Comparison of ENCODE assay signal across 13 mouse cellular contexts in genomic region chr4:134436659-134437058, GRCm38 (mm10). TPM values are rescaled to one million over a fixed set of nuclear protein-coding genes. Genes with fewer than 3 reads are reported as not detected.
DNase-seq lines count a peak whose midpoint lies in the region; ATAC-seq and TF ChIP-seq lines count a peak whose summit lies in the region.
"Had no signal": no experiment of that assay in that cellular context is flagged by ENCODE, and none has a peak within 500 bp of the region (broad histone marks: within the 10 kb centered on the region; RNA-seq: fewer than 3 reads in every experiment).

No protein-coding gene starts in this region.

- TF ChIP-seq EP300 in ES-Bruce4 (IDR thresholded peaks at IDR 0.05; ENCODE audit: insufficient read depth, low read depth, low read length), result no peak
- no peak for TF ChIP-seq EP300 in stomach, postnatal 0 days (optimal IDR thresholded peaks at IDR 0.05)

- no peak overlapping the region for H3K4me3 ChIP-seq in embryonic facial prominence, embryonic 11.5 days (ENCODE audit: low read depth, low read length)
- H3K4me3 ChIP-seq in embryonic facial prominence, embryonic 10.5 days, result no peak overlapping the region
- H3K4me3 ChIP-seq in ES-Bruce4 (ENCODE audit: low read depth, low read length), result peak overlapping the region; percentile 44
- no peak overlapping the region for H3K4me3 ChIP-seq in heart, embryonic 11.5 days (ENCODE audit: low read depth, low read length)
- H3K4me3 ChIP-seq in stomach, postnatal 0 days (ENCODE audit: low read depth, low read length), result no peak overlapping the region
- H3K4me3 ChIP-seq: erythroblast, embryonic 14.5 days; heart, embryonic 13.5 days had no signal

- H3K4me1 ChIP-seq in embryonic facial prominence, embryonic 11.5 days (ENCODE audit: control insufficient read depth, insufficient read depth, low read length), result no peaks in the 10 kb centered on the region
- H3K4me1 ChIP-seq in embryonic facial prominence, embryonic 10.5 days, result peaks cover 10% of the 10 kb centered on the region; the same call in 1 of the 2 replicates
- no peaks in the 10 kb centered on the region for H3K4me1 ChIP-seq in ES-Bruce4 (ENCODE audit: control insufficient read depth, insufficient read depth, low read length)
- H3K4me1 ChIP-seq in heart, embryonic 11.5 days (ENCODE audit: control insufficient read depth, insufficient read depth, low read length), result no peaks in the 10 kb centered on the region
- no peaks in the 10 kb centered on the region for H3K4me1 ChIP-seq in stomach, postnatal 0 days (replicated peaks; ENCODE audit: control insufficient read depth, insufficient read depth)
- H3K4me1 ChIP-seq: heart, embryonic 13.5 days had no signal

- no peak overlapping the region for H3K27ac ChIP-seq in embryonic facial prominence, embryonic 11.5 days (replicated peaks; ENCODE audit: low read depth, low read length)
- H3K27ac ChIP-seq in embryonic facial prominence, embryonic 10.5 days (replicated peaks), result no peak overlapping the region; the same call in 1 of the 2 replicates
- H3K27ac ChIP-seq in ES-Bruce4 (ENCODE audit: insufficient read depth, low read length), result no peak overlapping the region
- no peak overlapping the region for H3K27ac ChIP-seq in heart, embryonic 11.5 days (ENCODE audit: low read depth, low read length)
- no peak overlapping the region for H3K27ac ChIP-seq in stomach, postnatal 0 days (replicated peaks)
- H3K27ac ChIP-seq: heart, embryonic 13.5 days had no signal

- TF ChIP-seq CTCF in ES-Bruce4 (IDR thresholded peaks at IDR 0.05; ENCODE audit: low read depth, low read length), result no peak
- TF ChIP-seq CTCF in stomach, postnatal 0 days (IDR thresholded peaks at IDR 0.05; ENCODE audit: low read depth), result no peak

- WGBS in embryonic facial prominence, embryonic 11.5 days, result 75% methylated on average over 10 of the region's 10 CpGs
- 74% methylated on average over 10 of the region's 10 CpGs for WGBS in embryonic facial prominence, embryonic 10.5 days
- WGBS in heart, embryonic 11.5 days (ENCODE audit: insufficient replicate concordance), result 61% methylated on average over 10 of the region's 10 CpGs
- WGBS in stomach, postnatal 0 days, result 65% methylated on average over 10 of the region's 10 CpGs

- ATAC-seq in embryonic facial prominence, embryonic 11.5 days (replicated peaks; ENCODE audit: insufficient number of reproducible peaks, low FRiP score, low TSS enrichment, low read depth), result no peak
- no peak for ATAC-seq in heart, embryonic 11.5 days (replicated peaks; ENCODE audit: insufficient number of reproducible peaks, low FRiP score, low TSS enrichment)
- no peak for ATAC-seq in stomach, postnatal 0 days (ENCODE audit: low FRiP score, low TSS enrichment)
- ATAC-seq: liver, postnatal 0 days; Patski had no signal

- no peak for TF ChIP-seq POLR2A in ES-Bruce4 (IDR thresholded peaks at IDR 0.05; ENCODE audit: insufficient read depth, low read length)

- no peak overlapping the region for H3K4me2 ChIP-seq in embryonic facial prominence, embryonic 11.5 days (ENCODE audit: low read depth, low read length)
- H3K4me2 ChIP-seq in heart, embryonic 11.5 days, result no peak overlapping the region
- H3K4me2 ChIP-seq in stomach, postnatal 0 days (replicated peaks; ENCODE audit: low read depth), result no peak overlapping the region
- H3K4me2 ChIP-seq: heart, embryonic 13.5 days had no signal

- no peaks in the 10 kb centered on the region for H3K36me3 ChIP-seq in embryonic facial prominence, embryonic 11.5 days (replicated peaks; ENCODE audit: control insufficient read depth, insufficient read depth, low read depth, low read length)
- no peaks in the 10 kb centered on the region for H3K36me3 ChIP-seq in embryonic facial prominence, embryonic 10.5 days (replicated peaks)
- no peaks in the 10 kb centered on the region for H3K36me3 ChIP-seq in ES-Bruce4 (ENCODE audit: control insufficient read depth, insufficient read depth, low read length, poor library complexity, severe bottlenecking)
- no peaks in the 10 kb centered on the region for H3K36me3 ChIP-seq in heart, embryonic 11.5 days (ENCODE audit: control insufficient read depth, insufficient read depth, low read length)
- H3K36me3 ChIP-seq in stomach, postnatal 0 days (ENCODE audit: control insufficient read depth, insufficient read depth, low read length), result no peaks in the 10 kb centered on the region
- H3K36me3 ChIP-seq: heart, embryonic 13.5 days had no signal

- peak; percentile 61 for DNase-seq in embryonic facial prominence, embryonic 11.5 days (ENCODE audit: low spot score)
- no peak for DNase-seq in embryonic facial prominence, embryonic 10.5 days (ENCODE audit: low spot score)
- DNase-seq in forelimb bud, embryonic 11.5 days (ENCODE audit: low read depth, low spot score), result peak; percentile 43
- peak; percentile 41 for DNase-seq in naive thymus-derived CD4-positive, alpha-beta T cell, adult 2 months (ENCODE audit: low read depth)
- DNase-seq in urinary bladder, postnatal 14 days (ENCODE audit: low spot score), result no peak
- DNase-seq in stomach, postnatal 0 days (ENCODE audit: low spot score), result no peak
- DNase-seq: cerebellum, postnatal 14 days; liver, postnatal 0 days had no signal

- H3K9ac ChIP-seq in embryonic facial prominence, embryonic 11.5 days (replicated peaks; ENCODE audit: low read length), result no peak overlapping the region
- no peak overlapping the region for H3K9ac ChIP-seq in ES-Bruce4 (ENCODE audit: low read depth, poor library complexity, severe bottlenecking)
- no peak overlapping the region for H3K9ac ChIP-seq in heart, embryonic 11.5 days (ENCODE audit: low read depth, low read length)
- no peak overlapping the region for H3K9ac ChIP-seq in stomach, postnatal 0 days (ENCODE audit: low read length)
- H3K9ac ChIP-seq: heart, embryonic 13.5 days; liver, postnatal 0 days had no signal

- no peaks in the 10 kb centered on the region for H3K9me3 ChIP-seq in embryonic facial prominence, embryonic 11.5 days (replicated peaks; ENCODE audit: control insufficient read depth, low read length)
- no peaks in the 10 kb centered on the region for H3K9me3 ChIP-seq in embryonic facial prominence, embryonic 10.5 days
- H3K9me3 ChIP-seq in ES-Bruce4 (replicated peaks; ENCODE audit: control insufficient read depth, insufficient read depth, low read length, poor library complexity, severe bottlenecking), result no peaks in the 10 kb centered on the region
- H3K9me3 ChIP-seq in heart, embryonic 11.5 days (replicated peaks; ENCODE audit: control insufficient read depth, low read length), result no peaks in the 10 kb centered on the region
- H3K9me3 ChIP-seq in stomach, postnatal 0 days (ENCODE audit: control insufficient read depth, low read length), result no peaks in the 10 kb centered on the region
- H3K9me3 ChIP-seq: heart, embryonic 13.5 days had no signal

- H3K27me3 ChIP-seq in embryonic facial prominence, embryonic 11.5 days (ENCODE audit: control insufficient read depth, insufficient read depth, low read length), result no peaks in the 10 kb centered on the region
- H3K27me3 ChIP-seq in embryonic facial prominence, embryonic 10.5 days (replicated peaks; ENCODE audit: low read depth, poor library complexity, severe bottlenecking), result no peaks in the 10 kb centered on the region
- no peaks in the 10 kb centered on the region for H3K27me3 ChIP-seq in ES-Bruce4 (ENCODE audit: control insufficient read depth, insufficient read depth, low read length, poor library complexity, severe bottlenecking)
- no peaks in the 10 kb centered on the region for H3K27me3 ChIP-seq in heart, embryonic 11.5 days (ENCODE audit: control insufficient read depth, insufficient read depth, low read length)
- no peaks in the 10 kb centered on the region for H3K27me3 ChIP-seq in stomach, postnatal 0 days (ENCODE audit: control insufficient read depth, insufficient read depth, low read length)
- H3K27me3 ChIP-seq: heart, embryonic 13.5 days; Patski had no signal

RNA-seq across cellular contexts. Expression of gene Stmn1, which starts 31.5 kb away (rescaled TPM):
- polyA plus RNA-seq in embryonic facial prominence, embryonic 11.5 days (2014; fragmentation: Nextera tagmentation; extraction: Ambion mirVana), result 3,252 and 3,396 TPM in 2 replicates
- polyA plus RNA-seq in embryonic facial prominence, embryonic 10.5 days (2016; fragmentation: Nextera tagmentation; extraction: Ambion mirVana), result 2,394 and 2,556 TPM in 2 replicates
- 266 and 270 TPM in 2 replicates for polyA plus RNA-seq in ES-Bruce4 (2011; ENCODE audit: insufficient read depth, insufficient read length, low read depth, missing spikeins)
- 962 and 991 TPM in 2 replicates for polyA plus RNA-seq in heart, embryonic 11.5 days (2014; fragmentation: Nextera tagmentation; extraction: Ambion mirVana)
- polyA plus RNA-seq in stomach, postnatal 0 days (2015; fragmentation: Nextera tagmentation; extraction: Ambion mirVana), result 358 and 380 TPM in 2 replicates

RNA-seq across cellular contexts. Expression of gene Pafah2, which starts 40.5 kb away (rescaled TPM):
- 9.4 and 9.9 TPM in 2 replicates for polyA plus RNA-seq in embryonic facial prominence, embryonic 11.5 days (2014; fragmentation: Nextera tagmentation; extraction: Ambion mirVana)
- polyA plus RNA-seq in embryonic facial prominence, embryonic 10.5 days (2016; fragmentation: Nextera tagmentation; extraction: Ambion mirVana), result 7.0 and 8.3 TPM in 2 replicates
- polyA plus RNA-seq in ES-Bruce4 (2011; ENCODE audit: insufficient read depth, insufficient read length, low read depth, missing spikeins), result 16.4 and 16.5 TPM in 2 replicates
- 11.7 and 11.8 TPM in 2 replicates for polyA plus RNA-seq in heart, embryonic 11.5 days (2014; fragmentation: Nextera tagmentation; extraction: Ambion mirVana)
- polyA plus RNA-seq in stomach, postnatal 0 days (2015; fragmentation: Nextera tagmentation; extraction: Ambion mirVana), result 16.8 and 17.1 TPM in 2 replicates
- polyA plus RNA-seq: erythroblast, embryonic 14.5 days had no signal

RNA-seq across cellular contexts. Expression of gene Extl1, which starts 53.0 kb away (rescaled TPM):
- 0.38 and 0.71 TPM in 2 replicates for polyA plus RNA-seq in embryonic facial prominence, embryonic 11.5 days (2014; fragmentation: Nextera tagmentation; extraction: Ambion mirVana)
- polyA plus RNA-seq in embryonic facial prominence, embryonic 10.5 days (2016; fragmentation: Nextera tagmentation; extraction: Ambion mirVana), result 0.25 and 0.66 TPM in 2 replicates
- polyA plus RNA-seq in ES-Bruce4 (2011; ENCODE audit: insufficient read depth, insufficient read length, low read depth, missing spikeins), result 3.3 and 3.9 TPM in 2 replicates
- 2.0 and 2.7 TPM in 2 replicates for polyA plus RNA-seq in heart, embryonic 11.5 days (2014; fragmentation: Nextera tagmentation; extraction: Ambion mirVana)
- 1.8 and 2.1 TPM in 2 replicates for polyA plus RNA-seq in stomach, postnatal 0 days (2015; fragmentation: Nextera tagmentation; extraction: Ambion mirVana)
- polyA plus RNA-seq: erythroblast, embryonic 14.5 days had no signal

RNA-seq across cellular contexts. Expression of gene Paqr7, which starts 59.8 kb away (rescaled TPM):
- polyA plus RNA-seq in embryonic facial prominence, embryonic 11.5 days (2014; fragmentation: Nextera tagmentation; extraction: Ambion mirVana), result 0.87 and 0.93 TPM in 2 replicates
- polyA plus RNA-seq in embryonic facial prominence, embryonic 10.5 days (2016; fragmentation: Nextera tagmentation; extraction: Ambion mirVana), result 1.2 and 2.1 TPM in 2 replicates
- 1.5 and 3.4 TPM in 2 replicates for polyA plus RNA-seq in ES-Bruce4 (2011; ENCODE audit: insufficient read depth, insufficient read length, low read depth, missing spikeins)
- 4.2 and 4.8 TPM in 2 replicates for polyA plus RNA-seq in heart, embryonic 11.5 days (2014; fragmentation: Nextera tagmentation; extraction: Ambion mirVana)
- polyA plus RNA-seq in stomach, postnatal 0 days (2015; fragmentation: Nextera tagmentation; extraction: Ambion mirVana), result 51.8 and 56.4 TPM in 2 replicates
- polyA plus RNA-seq: erythroblast, embryonic 14.5 days had no signal

Comparison
In these comparisons a context has a peak if more than half of its experiments do, and no peak if none do; other contexts are left out.
1. DNase-seq: peak in embryonic facial prominence, embryonic 11.5 days (single experiment), forelimb bud, embryonic 11.5 days (single experiment) and naive thymus-derived CD4-positive, alpha-beta T cell, adult 2 months (single experiment); none in embryonic facial prominence, embryonic 10.5 days (single experiment), urinary bladder, postnatal 14 days (single experiment) and stomach, postnatal 0 days (single experiment).